Mouse (Mus musculus): ENCODE results near the gene Cfap300. TPM values are rescaled to one million over a fixed set of nuclear protein-coding genes. Genes with fewer than 3 reads are reported as not detected.

The Cfap300 gene
- total RNA-seq (2022), result 10 to 100 TPM in 1 of 4 experiments, 1 to 10 TPM in 3; 7.8 to 10.2 (median 8.1) TPM

DNA sequence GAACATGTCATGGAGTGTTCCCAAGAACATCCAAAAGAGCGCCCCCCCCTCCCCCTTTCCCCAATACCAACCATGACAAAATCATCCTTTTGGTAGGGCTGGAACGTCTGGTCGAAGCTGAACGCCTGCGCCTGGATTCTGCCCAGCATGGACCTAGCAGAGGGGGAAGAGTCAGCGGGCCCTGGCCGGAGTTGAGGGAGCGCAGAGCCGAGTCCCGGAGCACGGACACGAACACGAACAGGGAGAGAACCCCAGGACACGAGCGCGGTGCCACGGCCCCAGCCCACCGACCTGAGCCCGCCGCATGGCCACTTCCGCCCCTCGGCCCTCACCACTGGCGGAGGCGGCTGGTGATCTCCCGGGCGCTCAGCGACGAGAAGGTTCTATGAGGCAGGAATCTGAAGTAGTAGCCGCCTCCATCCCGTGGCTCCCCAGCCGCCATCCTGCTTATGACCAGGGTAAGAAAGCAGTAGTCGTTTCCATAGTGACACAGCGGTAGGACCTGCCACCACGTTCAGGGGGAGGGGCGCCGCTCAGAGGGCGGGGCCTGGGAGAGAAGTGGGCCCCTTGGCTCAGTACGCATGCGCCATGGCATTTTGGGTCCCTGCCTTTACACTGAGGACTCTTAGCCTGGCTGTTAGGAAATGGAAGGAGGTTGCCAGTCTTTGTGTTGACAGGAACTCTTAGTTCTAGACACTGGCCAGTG, at the start of gene Cfap300:
Cfap300 (minus strand) TSS at position 486 of the 706 bp plus-strand sequence.
- peak; percentile 92 to 95 for DNase-seq (ENCODE audit: low spot score in 2 of 2)

DNA sequence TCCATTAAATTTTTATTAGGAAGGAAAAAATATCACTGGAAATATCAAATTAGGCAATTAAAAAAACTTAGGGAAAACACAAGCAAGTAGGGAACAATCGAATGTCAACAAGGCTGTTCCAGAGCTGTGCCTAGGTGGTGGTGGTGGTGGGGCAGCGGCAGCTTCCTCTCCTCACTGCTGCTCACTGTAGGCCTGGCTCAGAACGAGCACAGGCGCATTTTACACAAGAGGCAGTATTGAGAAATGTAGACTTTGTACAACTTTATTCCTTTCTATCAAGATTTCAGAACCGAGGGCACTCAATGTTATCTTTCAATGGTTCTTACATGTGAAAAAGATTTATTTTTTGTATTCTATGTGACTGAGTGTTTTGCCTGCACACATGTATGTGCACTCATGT, 36.3 kb upstream of the Cfap300 start:
- DNase-seq (ENCODE audit: low spot score in 2 of 2), result no peak

DNA sequence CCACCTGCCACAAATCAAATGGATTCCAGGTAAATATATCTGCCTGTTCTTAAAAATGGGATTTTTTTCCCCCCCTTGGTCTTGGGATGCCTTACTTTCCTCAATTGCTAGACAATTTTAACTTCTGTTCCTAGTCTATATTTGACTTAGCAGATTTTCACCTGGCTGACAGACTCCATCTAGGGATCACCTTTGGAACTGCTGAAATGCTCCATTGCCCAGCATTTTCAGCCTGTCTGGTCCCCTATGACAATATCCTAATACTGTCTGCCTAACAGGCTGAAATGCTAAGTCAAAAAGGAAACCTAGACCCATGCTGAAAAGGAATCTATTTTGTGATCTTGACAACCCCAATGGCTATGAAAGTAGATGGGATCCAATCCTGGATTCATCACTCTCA, 31.7 kb upstream of the Cfap300 start:
- DNase-seq (ENCODE audit: low spot score in 2 of 2), result no peak

DNA sequence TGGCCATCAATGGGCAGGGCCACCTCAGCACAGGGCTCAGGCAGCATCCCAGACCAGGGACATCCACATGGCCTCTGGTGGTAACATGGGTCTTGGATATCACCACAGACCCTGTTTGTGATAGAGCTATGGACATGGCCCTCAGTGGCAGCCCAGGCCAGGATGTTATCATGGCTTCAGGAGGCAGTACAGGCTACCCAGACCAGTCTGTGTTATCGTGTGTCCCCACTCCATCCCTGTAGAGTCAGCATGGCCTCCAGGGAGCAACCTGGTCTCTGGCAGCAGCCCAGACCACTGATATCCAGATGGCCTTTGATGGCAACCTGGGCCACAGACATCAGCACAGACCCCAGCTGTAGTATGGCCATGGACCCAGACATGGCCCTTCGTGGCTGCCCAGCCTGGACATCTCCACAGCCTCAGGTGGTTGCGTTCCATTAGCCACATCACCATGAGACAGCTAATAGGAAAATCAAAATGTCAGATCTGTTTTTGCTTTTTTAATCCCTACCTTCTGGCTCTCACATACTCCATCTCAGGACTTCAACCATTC, 30.7 kb upstream of the Cfap300 start:
- no peak for DNase-seq (ENCODE audit: low spot score in 2 of 2)

DNA sequence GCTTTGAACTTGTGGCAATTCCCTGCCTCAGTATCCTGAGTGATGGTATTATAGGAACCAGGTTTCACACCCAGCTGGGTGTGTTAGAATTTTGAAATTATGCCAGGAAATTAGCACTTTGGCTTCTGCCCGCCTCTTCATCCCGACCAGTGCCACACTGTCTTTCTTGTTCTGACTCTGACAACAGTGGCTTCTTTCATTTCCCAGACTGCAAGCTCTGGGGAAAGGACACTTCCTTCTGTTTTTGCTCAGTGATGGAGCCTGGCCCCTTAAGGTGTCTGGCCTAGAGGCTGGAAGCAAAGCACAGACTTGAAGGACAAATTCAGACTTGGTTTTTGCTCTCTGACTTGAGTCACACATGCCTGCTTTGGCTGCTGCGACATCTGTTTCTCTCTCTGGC, 17.0 kb upstream of the Cfap300 start:
- DNase-seq (ENCODE audit: low spot score in 2 of 2), result no peak

DNA sequence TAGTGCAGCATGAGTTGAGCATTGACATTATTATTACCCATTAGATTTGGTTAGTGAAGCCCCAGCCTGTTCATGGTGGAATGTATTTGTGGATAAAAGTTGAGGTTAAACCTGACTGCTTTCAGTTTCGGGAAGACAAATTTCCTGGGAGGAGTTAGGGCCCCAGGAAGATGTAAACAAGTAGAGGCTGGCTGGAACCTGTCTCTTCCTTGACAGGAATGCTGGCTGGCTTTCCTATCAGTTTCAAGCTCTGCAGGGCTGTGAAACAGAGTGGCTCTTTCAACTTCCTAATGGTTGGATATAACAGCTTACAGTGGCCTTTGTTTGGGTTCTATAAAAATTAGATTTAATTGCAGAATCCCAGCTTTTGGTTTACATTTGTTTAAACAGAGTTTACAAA, 12.2 kb upstream of the Cfap300 start:
- DNase-seq (ENCODE audit: low spot score in 2 of 2), result no peak

DNA sequence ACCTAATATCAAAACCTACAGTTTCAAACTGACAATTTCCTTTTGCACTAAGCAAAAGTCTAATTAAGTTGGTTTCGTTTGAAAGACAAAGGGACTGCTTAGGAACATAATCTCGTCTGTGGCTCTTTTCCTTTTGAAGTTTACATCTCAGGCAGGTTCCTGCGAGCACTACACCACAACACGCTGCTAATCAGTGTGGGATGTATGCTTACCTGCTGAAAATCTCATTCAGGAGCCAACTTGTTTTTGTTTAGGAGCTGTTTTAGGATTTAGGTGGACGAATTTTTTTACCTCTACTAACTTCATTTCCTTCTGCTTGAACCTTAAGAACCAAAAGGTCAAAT, 393 bp upstream of the Cfap300 start:
- DNase-seq (ENCODE audit: low spot score in 2 of 2), result no peak

DNA sequence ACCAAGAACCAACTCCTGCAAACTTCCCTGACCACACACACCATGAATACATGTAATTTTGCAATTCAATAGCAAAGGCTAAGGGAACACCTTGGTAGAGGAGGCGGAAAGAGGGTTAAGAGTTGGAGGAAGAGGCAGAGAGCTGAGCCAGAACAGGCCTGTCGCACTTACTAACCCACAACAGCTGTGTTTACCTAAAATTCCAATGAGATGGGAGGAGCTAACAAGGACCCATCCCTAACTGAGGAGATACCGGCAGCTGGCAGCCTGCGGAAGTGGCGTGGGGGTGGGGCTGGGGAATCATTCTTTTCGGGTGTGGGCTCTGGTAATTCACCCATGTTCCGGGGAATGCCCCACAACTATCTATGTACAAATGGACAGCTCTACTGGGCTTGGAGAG, 7.1 kb downstream of the Cfap300 start:
- no peak for DNase-seq (ENCODE audit: low spot score in 2 of 2)

DNA sequence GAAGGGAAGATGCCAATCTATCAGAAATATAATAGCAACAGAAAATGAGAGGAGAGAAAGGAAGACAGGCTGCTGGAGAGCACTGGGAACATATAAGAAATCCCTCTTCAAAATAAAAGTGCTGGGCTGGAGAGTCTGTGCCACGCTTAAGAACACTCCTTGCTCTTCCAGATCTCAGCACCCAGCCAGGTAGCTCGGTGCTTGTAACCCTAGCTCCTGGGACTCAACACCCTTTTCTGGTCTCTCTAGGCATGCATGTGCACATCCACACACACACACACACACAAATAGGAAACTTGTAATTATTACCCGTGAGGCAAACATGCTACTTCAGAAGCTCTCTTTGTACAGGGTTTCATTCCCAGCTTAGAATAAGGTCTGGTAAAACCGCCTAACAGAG, 7.5 kb downstream of the Cfap300 start:
- DNase-seq (ENCODE audit: low spot score in 2 of 2), result no peak

DNA sequence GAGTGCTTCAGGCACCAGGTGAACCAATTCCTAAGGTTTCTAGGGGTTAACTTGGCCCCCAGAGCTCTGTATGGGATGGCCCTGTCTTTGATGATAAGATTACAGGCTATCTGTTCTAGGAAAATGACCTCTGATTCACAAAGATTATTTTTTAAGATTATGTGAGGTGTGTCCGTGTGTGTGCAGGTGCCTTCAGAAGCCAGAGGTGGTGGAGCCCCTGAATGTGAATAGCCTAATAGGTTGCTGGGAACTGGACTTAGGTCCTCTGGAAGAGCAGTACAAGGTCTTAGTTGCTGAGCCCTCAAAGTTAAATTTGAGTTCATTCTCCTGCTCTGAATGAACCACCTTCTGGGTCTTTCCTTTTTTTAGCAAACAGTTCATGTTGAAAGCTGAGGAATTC, 8.5 kb downstream of the Cfap300 start:
- DNase-seq (ENCODE audit: low spot score in 2 of 2), result no peak

DNA sequence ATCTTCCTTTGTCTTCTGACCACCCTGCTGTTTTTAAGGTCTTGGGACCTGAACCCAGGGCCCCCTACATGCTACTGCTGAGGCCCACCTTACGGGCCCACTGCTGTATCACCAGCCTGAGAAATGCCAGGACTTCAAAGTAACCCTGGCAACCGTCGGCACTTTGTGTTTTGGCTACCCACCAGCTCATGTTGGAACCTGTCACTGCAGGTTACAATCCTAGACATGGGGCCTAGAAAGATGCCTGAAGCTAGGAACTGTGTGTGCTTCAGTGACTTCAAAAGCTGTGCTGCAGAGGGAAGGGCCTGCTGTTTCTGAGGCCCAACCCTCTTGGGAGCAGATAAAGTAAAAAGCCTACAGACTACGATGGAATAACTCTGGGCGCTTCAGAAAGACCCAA, 9.8 kb downstream of the Cfap300 start:
- no peak for DNase-seq (ENCODE audit: low spot score in 2 of 2)

DNA sequence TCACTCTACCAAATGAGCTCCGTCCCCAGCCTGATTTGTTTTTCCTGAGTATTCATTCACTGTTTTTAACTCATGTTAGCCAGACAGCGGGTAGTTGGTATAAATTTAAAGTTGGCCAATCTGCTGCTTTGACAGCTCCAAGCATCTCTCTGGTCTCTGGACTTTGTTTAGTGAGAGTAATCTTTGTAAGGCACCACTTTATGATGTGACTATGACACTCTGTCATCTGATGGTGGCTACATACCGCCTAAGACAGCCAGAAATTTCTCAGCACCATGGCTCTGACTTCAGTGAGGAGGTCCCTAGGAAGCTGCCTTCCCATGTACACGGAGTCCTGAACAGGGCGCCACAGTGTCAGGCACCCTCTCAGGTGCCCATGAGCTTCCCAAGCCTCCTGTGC, 24.0 kb downstream of the Cfap300 start:
- DNase-seq (ENCODE audit: low spot score in 2 of 2), result no peak

DNA sequence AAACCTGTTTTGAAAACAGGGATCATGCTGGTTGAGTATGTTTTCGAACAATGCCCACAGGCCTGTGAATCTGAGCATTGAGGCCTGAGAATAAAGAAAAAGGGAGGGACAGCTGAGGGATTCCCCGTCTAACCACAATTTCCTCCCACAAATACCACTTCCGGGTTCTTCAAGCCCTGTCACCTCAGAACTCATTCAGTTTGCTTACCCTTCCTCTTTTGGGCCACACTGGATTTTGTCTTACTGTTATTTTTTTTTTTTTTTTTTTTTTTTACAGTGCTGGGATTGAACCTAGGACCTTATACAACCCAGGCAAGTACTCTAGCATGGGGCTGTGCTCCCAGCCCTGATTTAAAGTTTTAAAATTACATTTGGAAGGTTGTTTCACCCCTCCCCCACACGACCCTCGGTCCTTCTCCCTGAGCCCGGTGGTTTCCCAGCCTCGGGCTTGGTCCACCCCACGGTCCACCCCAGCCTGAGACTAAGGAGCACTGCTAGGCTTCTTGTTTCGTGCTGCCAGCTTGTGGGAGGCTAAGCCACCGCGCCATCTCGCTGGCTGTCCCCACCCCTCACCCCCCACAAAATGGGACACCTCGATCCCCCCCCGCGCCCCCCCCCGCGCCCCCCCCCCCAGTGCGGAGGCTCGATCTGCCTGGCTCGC, 25.2 kb downstream of the Cfap300 start:
- DNase-seq (ENCODE audit: low spot score in 2 of 2), result no peak

DNA sequence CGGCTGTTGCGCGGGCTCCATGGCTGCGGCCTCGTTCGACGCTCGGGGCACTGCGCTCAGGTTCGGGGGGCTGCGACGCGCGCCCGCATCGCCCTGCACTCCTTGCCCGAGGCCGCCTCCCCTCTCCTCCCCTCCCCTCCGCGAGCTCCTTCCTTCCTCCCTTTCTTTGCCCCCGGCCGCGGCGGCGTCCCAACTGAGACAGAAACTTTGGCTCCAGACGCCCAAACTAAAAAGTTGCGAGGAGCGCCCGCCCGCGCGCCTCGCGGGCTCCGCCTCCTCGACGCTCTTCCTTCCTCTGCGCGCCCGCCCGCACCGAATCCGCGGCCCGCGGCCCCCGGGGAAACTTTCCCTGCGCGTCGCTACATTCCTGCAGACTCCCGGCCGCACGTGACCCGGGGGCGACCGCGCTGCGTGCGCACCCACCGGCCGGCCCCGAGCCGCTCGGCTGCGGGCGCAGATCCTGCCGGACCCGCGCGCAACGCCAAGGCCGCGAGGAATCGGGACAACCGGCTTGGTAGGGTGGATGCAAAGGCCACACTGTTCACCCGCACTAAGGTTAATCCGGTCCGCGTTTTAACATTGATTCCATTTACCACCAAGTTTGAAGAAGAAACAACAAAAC, 38.1 kb downstream of the Cfap300 start, which contains the start of gene Yap1:
Yap1 (minus strand) TSS at position 227 of the 622 bp plus-strand sequence.
- peak; percentile 70 for DNase-seq (ENCODE audit: low spot score in 2 of 2)

DNA sequence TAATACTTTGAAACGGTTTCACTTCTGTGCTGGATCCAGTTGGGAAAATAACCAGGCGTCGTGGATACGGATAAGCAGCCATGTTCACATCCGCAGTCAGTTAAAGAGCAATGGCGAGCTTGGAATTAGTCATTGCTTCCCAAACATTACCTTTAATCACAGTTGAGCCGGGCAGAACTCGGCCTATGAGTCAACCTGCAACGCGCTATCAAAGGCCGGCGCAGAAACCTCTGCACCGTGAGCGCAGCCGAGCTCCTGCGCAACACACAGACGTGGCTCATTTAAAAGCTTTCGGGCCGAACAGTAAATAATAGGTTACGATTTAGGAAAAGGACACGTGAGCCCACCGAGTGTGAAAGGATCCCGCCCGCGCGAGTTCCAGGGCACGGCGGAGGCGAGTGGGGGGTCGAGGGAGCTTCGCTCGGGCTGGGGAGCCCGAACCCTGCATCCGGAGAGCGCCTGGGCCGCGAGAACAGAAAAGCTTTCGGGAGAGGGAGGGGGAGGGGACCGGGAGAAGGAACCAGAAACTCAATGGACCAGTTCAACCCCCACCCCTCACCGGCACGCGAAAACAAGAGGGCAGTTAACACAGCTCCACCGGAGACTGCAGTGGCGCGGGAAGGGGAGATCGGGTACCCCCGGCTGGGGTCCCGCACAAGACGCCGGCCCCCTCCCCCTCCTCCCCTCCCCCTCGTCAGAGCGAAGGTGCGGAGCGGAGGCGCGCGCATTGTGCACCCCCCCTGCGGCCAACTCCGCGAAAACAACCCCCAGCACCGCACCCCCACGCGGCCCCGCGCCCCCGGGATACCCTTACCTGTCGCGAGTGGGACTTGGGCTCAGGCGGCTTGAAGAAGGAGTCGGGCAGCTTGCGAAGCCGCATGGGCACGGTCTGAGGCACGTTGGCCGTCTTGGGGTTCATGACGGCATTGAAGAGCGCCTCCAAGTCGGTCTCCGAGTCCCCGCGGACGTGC, 39.0 kb downstream of the Cfap300 start:
- peak; percentile 12 to 40 for DNase-seq (ENCODE audit: low spot score in 2 of 2)

DNA sequence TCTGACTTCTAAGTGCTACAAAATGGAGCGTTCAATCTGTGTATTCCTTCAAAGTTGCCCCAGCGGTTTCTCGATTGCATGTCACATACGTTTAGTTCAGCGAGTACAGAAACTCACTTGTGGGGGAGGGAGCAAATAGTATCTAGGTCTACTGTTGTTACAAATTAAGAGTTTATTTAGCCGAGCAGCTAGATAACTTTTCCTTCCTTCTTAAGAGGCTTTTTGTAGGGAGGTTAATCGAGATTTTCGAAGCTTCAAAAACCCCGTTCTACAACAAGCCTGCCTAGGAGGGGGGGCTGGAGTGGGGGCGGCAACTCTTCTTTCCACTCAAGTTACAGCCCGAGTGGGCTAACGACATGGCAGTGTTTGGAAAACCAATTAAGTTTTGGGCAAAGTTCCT, 39.8 kb downstream of the Cfap300 start:
- DNase-seq (ENCODE audit: low spot score in 2 of 2), result no peak

DNA sequence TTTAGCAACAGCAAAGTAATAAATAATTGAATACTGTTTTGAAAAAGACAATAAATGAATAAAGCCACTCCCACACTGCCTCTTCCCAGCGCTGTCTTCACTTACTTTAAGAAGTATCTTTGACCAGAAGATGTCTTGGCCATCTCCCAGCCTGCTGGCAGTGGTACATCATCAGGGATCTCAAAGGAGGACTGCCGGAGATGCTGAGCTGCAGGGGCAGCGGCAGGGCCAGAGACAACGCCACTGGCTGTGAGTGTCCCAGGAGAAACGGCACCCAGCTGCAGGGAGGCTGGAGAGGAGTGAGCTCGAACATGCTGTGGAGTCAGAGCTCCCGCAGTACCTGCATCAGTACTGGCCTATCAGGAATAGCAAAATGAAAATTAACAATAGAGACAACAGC, 41.3 kb downstream of the Cfap300 start:
- DNase-seq (ENCODE audit: low spot score in 2 of 2), result no peak

DNA sequence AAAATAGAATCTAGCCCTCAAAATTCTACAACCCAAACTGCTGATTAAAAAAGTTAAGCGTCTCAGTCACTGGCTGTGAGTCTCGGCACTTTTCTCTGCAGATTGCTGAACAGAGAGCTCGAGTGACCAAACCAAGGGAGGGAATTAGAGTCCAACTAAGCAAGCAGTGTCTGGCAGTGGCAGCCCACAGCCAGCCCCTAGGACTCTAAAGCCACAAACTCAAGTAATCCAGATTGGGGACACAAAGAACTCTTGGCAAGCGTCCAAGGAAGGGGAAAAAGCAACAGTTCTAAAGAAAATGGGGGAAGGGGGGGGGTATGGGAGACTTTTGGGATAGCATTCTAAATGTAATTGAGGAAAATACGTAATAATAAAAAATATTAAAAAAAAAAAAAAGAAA, 48.3 kb downstream of the Cfap300 start:
- no peak for DNase-seq (ENCODE audit: low spot score in 2 of 2)

DNA sequence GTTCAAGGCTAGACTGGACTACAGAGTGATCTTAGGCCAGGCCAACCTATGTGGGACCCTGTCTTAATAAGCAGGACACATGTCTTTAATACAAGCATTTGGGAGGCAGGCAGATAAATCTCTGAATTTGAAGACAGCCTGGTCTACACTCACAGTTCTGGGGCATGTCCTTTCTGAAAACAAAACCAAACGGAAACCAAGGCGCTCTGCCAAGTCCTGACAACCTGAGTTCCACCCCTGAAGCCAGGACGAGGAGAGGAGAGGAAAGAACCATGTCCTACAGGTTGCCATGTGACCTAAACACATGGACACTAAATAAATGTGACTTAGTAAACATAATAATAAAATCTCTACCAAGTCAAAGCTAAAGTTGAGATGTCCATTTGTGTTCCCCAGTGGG, 50.0 kb downstream of the Cfap300 start:
- no peak for DNase-seq (ENCODE audit: low spot score in 2 of 2)

DNA sequence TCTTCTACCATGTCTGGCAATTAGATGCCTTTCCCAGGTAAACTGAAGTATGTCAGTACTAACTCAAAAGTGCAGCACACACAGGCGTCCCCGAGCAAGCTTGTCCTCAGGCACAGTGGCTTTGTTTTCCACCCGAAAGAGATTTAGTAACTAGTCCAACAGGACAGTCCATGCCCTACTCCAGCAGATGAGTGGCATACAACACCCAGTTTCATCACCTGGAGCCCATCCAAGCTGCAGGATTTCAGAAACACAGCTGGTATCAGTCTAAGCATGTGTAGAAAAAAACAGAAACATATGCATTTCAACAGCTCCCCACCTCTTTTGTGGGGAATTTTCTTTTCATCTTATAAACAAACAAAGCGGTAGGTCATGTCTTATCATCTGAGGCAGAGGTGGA, 51.7 kb downstream of the Cfap300 start:
- DNase-seq (ENCODE audit: low spot score in 2 of 2), result no peak

DNA sequence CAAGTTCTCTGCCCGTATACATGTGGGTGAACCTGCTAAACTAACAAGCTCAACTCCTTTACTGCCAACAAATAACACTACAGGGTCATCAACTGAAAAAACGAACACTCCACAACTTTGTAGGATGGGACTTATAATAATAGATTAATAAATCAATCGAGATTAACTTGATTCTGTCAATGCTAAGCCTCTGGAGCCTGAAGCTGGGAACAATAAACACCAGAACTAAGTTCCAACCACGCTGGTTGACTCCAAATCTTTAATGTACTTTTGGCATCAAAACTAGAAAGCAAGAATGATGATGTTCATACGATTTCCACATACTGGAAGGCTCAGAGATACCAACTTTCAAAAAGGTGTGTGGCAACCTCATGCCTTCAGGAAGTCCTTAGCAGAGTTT, 55.5 kb downstream of the Cfap300 start:
- DNase-seq (ENCODE audit: low spot score in 2 of 2), result no peak
